Mouse (Mus musculus) colon, adult 2 months (tissue): ENCODE results near the gene Scfd2. TPM values are rescaled to one million over a fixed set of nuclear protein-coding genes. Genes with fewer than 3 reads are reported as not detected.

ENCODE experiments used
- polyA plus RNA-seq: library from polyadenylated mRNA; depleted of rRNA; stranded (reverse); fragments of >200 nt; gene quantifications from 2 replicates; pipeline ENCODE4 v1.2.3, GENCODE M21; 2012; rRNA removed

Gene Scfd2
- 10.3 and 11.1 TPM in 2 replicates for polyA plus RNA-seq

DNA sequence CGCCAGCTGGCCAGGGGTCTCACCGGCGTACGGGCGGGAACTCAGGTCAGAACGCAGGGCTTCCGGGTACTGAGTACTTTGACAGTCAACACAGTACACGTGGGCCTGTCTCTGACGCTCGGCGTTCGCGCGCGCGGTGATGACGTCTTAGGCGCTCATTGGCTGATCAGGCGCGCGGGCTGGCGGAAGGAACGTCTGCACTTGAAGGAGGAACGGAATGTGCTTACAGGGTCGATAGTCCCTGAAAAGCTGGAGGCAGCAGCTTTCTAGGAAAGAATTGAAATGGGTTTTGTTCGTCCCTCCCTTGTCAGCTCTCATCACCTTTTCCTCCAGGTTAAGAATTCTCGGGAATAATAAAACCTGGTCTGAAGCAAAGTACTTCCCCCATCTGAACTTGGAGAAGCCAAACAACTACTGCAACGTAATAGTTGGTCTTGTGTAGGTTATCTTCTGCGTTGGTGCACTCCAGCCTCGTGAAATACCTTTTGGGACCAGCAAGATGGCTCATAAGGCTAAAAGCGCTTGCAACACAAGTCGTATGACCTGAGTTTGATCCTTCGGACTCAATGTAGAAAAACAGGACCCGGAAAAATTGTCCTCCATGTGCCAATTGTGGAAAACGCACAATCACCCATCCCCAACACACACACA, at the start of gene Scfd2:
Scfd2 (minus strand) TSS at position 130 of the 651 bp plus-strand sequence.

DNA sequence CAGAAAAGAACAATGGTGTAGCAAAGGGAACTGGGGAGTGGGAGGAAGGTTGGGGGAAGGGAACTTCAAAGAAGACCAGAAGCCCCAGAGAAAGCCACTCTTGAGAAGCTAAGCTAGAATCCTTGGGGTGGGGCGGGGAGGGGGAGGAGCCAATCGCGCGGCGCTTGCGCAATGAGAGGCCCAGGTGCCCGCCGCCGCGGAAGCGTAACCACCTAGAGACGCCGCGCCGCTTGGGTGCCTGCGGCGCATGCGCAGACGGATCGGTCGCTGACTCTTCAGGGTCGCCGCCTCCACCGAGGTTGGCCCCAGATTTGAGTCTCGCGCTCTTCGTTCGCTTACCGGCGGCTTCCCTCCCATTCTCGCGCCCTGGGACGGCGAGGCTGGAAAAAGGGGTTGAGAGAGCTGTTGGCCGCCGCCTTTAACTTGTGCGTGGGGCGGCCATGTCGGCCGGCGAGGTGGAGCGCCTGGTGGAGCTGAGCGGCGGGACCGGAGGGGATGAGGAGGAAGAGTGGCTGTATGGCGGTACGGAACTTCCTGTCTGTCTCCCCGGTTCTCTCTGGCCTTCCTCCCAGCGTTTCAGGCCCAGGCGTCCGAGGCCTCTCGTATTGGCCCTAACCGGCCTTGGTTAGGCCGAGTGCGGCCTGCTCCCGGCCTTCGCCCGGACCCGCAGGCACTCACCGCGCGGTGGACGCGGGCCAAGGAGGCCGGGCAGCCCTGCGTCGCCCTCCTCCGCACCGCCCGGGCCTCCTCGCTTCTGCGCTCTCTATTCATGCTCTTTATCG, 3.9 kb upstream of the Scfd2 start, which contains the start of gene Fip1l1:
Fip1l1 (plus strand) TSS at position 210 of the 782 bp plus-strand sequence.

GRCm38 (mm10) chr5:74194841-74195613, 336.5 kb downstream of the Scfd2 start, which contains the start of gene Rasl11b:
TSS of gene Rasl11b (plus strand) at chr5:74195286.

Other genes starting within 250 kb of the Scfd2 start
- gene Fip1l1, start 3.7 kb upstream of the Scfd2 start, polyA plus RNA-seq = 11.2 and 15.1 TPM in 2 replicates
- gene Lnx1, start 171.2 kb upstream of the Scfd2 start, polyA plus RNA-seq = 15.6 and 16.3 TPM in 2 replicates